Mouse (Mus musculus) ES-Bruce4 (cell line): ENCODE measurements around the gene Trim56.

ENCODE experiments used
- CTCF ChIP-seq: IDR thresholded peaks from one replicate; pipeline ENCODE4 v1.8.1; 2011; ENCODE audit warnings: low read depth, low read length
- POLR2A ChIP-seq: IDR thresholded peaks from one replicate; pipeline ENCODE4 v1.8.1; 2011; ENCODE audit warnings: low read length; ENCODE audit not compliant: insufficient read depth

DNA sequence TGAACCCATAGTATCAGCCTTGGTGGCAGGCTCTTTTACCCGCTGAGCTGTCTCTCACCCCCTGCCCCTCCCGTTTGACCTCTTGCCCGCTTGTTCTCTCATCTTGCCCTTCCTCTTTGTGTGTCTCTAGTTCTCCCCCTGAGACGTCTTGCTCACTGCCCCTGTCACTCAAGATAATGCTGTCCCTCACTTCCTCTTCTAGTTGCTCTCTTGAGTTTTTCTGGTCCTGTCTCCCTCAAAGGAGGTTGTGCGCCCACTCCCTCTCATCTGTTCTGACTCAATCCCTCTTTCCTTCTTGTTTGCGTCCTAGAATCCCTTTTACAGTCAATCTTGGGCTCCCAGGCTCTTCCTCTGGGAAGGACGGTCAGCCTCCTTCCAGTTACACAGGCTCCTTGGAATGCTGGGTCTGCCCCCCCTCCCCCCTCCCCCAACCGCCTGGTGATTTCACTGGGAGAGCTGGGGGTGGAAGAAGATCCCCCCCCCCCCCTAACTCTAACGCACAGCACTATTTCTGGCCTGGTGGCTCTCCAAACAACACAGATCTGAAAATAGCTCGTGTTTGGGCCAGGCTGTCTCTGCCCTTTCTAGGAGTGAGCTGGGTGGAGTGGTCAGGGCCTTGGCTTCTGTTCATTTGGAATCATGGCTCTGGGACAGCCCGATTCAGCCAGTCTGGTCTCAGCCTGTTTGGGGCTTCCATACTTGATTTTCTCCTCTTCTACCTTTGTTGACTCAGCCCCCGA lies 39.6 kb downstream of the Trim56 start:
- TF ChIP-seq CTCF: no peak
- TF ChIP-seq POLR2A: no peak
